Mouse (Mus musculus): Measurements from ENCODE around the gene Lgals4. TPM values are rescaled to one million over a fixed set of nuclear protein-coding genes. Genes with fewer than 3 reads are reported as not detected.
"Not testable (repeated sequence)": the region's sequence is repeated elsewhere in the genome, so short reads cannot be mapped to it uniquely, and the experiment has no call there.

Gene Lgals4
- polyA plus RNA-seq, 1 experiment from 2014 or later, result 4.8 TPM

DNA sequence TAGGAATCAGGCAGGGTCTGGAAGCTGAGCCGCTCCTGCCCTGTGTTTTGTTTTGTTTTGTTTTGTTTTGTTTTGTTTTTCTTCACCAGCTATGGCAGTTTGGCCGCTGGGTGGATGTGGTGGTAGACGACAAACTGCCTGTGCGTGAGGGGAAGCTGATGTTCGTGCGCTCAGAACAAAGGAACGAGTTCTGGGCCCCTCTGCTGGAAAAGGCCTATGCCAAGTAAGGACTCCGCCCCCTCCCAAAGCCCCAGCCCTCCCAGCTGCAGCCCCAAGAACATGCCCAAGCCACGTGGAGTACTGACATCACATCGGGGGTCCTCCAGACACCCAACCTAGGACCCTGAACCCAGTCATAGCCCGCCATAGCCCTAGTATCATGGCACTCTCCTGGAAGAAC lies 49.4 kb downstream of the Lgals4 start:
- no peak for ATAC-seq (ENCODE audit: insufficient number of reproducible peaks, insufficient read depth, low FRiP score, low read depth)

DNA sequence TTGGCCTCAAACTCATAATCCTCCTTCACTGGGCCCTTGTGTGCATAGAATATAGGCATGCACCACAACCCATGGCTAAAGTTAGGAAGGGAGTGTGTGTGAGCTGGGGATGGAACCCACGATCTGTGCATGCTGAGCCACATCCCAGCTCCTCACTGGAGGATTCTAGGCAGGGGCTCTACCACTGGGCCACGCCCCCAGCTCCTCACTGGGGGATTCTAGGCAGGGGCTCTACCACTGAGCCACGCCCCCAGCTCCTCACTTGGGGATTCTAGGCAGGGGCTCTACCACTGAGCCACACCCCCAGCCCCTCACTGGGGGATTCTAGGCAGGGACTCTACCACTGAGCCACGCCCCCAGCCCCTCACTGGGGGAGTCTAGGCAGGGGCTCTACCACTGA lies 50.0 kb downstream of the Lgals4 start:
- H3K9ac ChIP-seq (ENCODE audit: low read length); ATAC-seq (ENCODE audit: insufficient number of reproducible peaks, insufficient read depth, low FRiP score, low read depth); H3K4me2 ChIP-seq (ENCODE audit: low read length); H3K9me3 ChIP-seq (ENCODE audit: control insufficient read depth, low read length); H3K27ac ChIP-seq (replicated peaks in 1 of 2; ENCODE audit: control insufficient read depth in 1 of 2, insufficient read depth in 1 of 2, low read depth in 2 of 2, low read length in 2 of 2); H3K4me1 ChIP-seq (ENCODE audit: control insufficient read depth in 2 of 2, insufficient read depth in 2 of 2, low read length in 2 of 2); H3K36me3 ChIP-seq (ENCODE audit: control insufficient read depth, insufficient read depth, low read length); H3K4me3 ChIP-seq (ENCODE audit: control insufficient read depth in 1 of 2, insufficient read depth in 1 of 2, low read depth in 1 of 2, low read length in 2 of 2): not testable (repeated sequence)
- H3K27me3 ChIP-seq (ENCODE audit: control insufficient read depth, insufficient read depth, low read length), result peaks cover 20% of the 10 kb centered on the region
- WGBS, result 72% methylated on average over 4 of the region's 4 CpGs

More for the DNA sequence above, 49.4 kb downstream of the Lgals4 start:
- Histone ChIP-seq H3K27me3 (ENCODE audit: control insufficient read depth, insufficient read depth, low read length) (peaks cover 15% of the 10 kb centered on the region), H3K9ac (ENCODE audit: low read length) (no peak overlapping the region), H3K4me1 (ENCODE audit: control insufficient read depth in 2 of 2, insufficient read depth in 2 of 2, low read length in 2 of 2) (no peaks in the 10 kb centered on the region; a peak in 1 of 4 replicates), H3K9me3 (ENCODE audit: control insufficient read depth, low read length) (no peaks in the 10 kb centered on the region), H3K4me2 (ENCODE audit: low read length) (no peak overlapping the region), H3K27ac (replicated peaks in 1 of 2; ENCODE audit: control insufficient read depth in 1 of 2, insufficient read depth in 1 of 2, low read depth in 2 of 2, low read length in 2 of 2) (no peak overlapping the region), H3K36me3 (ENCODE audit: control insufficient read depth, insufficient read depth, low read length) (no peaks in the 10 kb centered on the region), H3K4me3 (ENCODE audit: control insufficient read depth in 1 of 2, insufficient read depth in 1 of 2, low read depth in 1 of 2, low read length in 2 of 2) (no peak overlapping the region)
- 76% methylated on average over 11 of the region's 11 CpGs for WGBS

DNA sequence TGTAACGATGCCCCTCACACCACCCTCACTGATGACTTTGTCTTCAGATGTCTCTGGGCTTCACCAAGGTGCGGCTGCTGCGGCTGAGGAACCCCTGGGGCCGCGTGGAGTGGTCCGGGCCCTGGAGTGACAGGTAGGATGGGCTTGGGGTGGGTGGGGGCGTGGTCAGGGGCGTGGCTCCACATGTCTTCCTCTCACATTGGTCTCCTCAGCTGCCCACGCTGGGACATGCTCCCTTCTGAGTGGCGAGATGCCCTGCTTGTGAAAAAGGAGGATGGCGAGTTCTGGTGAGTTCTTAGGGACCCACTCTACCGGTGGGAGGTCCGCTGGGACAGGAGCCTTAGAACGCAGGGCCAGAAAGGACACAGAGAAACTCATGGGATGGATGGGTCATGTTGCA lies 52.8 kb downstream of the Lgals4 start:
- peaks cover 20% of the 10 kb centered on the region for H3K27me3 ChIP-seq (ENCODE audit: control insufficient read depth, insufficient read depth, low read length)
- no peak for ATAC-seq (ENCODE audit: insufficient number of reproducible peaks, insufficient read depth, low FRiP score, low read depth)
- no peak overlapping the region for H3K27ac ChIP-seq (replicated peaks in 1 of 2; ENCODE audit: control insufficient read depth in 1 of 2, insufficient read depth in 1 of 2, low read depth in 2 of 2, low read length in 2 of 2)
- WGBS, result 25% methylated on average over 14 of the region's 14 CpGs
- no peak overlapping the region for H3K4me3 ChIP-seq (ENCODE audit: control insufficient read depth in 1 of 2, insufficient read depth in 1 of 2, low read depth in 1 of 2, low read length in 2 of 2)
- H3K9me3 ChIP-seq (ENCODE audit: control insufficient read depth, low read length), result no peaks in the 10 kb centered on the region
- H3K4me2 ChIP-seq (ENCODE audit: low read length), result no peak overlapping the region
- no peak overlapping the region for H3K9ac ChIP-seq (ENCODE audit: low read length)
- peaks cover 13 to 16% of the 10 kb centered on the region in 2 experiments for H3K4me1 ChIP-seq (ENCODE audit: control insufficient read depth in 2 of 2, insufficient read depth in 2 of 2, low read length in 2 of 2)
- peaks cover 8% of the 10 kb centered on the region for H3K36me3 ChIP-seq (ENCODE audit: control insufficient read depth, insufficient read depth, low read length)

DNA sequence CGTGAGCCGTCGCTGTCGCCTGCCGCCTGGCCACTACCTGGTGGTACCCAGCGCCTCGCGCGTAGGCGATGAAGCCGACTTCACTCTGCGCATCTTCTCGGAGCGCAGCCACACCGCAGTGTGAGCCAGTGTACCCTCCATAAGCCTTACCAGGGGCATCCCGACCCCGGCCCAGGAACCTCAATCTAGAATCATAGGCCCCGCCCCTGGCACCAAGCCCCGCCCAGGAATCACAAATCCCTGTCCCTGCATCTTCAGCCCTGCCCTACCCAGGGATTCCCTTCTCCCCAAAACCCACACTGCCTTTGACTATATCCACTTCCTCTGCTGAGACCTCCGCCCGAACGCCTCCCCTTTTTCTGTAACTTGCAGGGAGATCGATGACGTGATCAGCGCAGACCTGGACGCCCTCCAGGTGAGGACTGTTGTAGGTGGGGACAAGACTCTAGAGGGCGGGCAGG lies 55.1 kb downstream of the Lgals4 start:
- H3K4me2 ChIP-seq (ENCODE audit: low read length), result peak overlapping the region; percentile 70

More for the DNA sequence above, 55.1 kb downstream of the Lgals4 start:
- Histone ChIP-seq H3K4me1 (ENCODE audit: control insufficient read depth in 2 of 2, insufficient read depth in 2 of 2, low read length in 2 of 2) (peaks cover 13 to 17% of the 10 kb centered on the region in 2 experiments), H3K27ac (replicated peaks in 1 of 2; ENCODE audit: control insufficient read depth in 1 of 2, insufficient read depth in 1 of 2, low read depth in 2 of 2, low read length in 2 of 2) (no peak overlapping the region), H3K4me3 (ENCODE audit: control insufficient read depth in 1 of 2, insufficient read depth in 1 of 2, low read depth in 1 of 2, low read length in 2 of 2) (peak overlapping the region; percentile 32 to 33), H3K36me3 (ENCODE audit: control insufficient read depth, insufficient read depth, low read length) (peaks cover 28% of the 10 kb centered on the region), H3K9me3 (ENCODE audit: control insufficient read depth, low read length) (no peaks in the 10 kb centered on the region), H3K27me3 (ENCODE audit: control insufficient read depth, insufficient read depth, low read length) (peaks cover 20% of the 10 kb centered on the region), H3K9ac (ENCODE audit: low read length) (peak overlapping the region; percentile 62)
- ATAC-seq (ENCODE audit: insufficient number of reproducible peaks, insufficient read depth, low FRiP score, low read depth), result no peak
- 2% methylated on average over 27 of the region's 27 CpGs for WGBS

Other genes with a start within 250 kb of the Lgals4 start
- 23.5 and 25.2 TPM in 2 replicates for gene Samd4b, start 235.7 kb upstream of the Lgals4 start, polyA plus RNA-seq (2014; fragmentation: Nextera tagmentation; extraction: Ambion mirVana)
- gene Pak4, start 235.7 kb upstream of the Lgals4 start, polyA plus RNA-seq (2014; fragmentation: Nextera tagmentation; extraction: Ambion mirVana), result 21.1 and 22.1 TPM in 2 replicates
- not detected in 2 replicates for gene Acp7, start 202.5 kb upstream of the Lgals4 start, polyA plus RNA-seq (2014; fragmentation: Nextera tagmentation; extraction: Ambion mirVana)
- 3.7 and 4.2 TPM in 2 replicates for gene Fbxo27, start 141.0 kb upstream of the Lgals4 start, polyA plus RNA-seq (2014; fragmentation: Nextera tagmentation; extraction: Ambion mirVana)
- 8.0 and 8.6 TPM in 2 replicates for gene Fbxo17, start 117.0 kb upstream of the Lgals4 start, polyA plus RNA-seq (2014; fragmentation: Nextera tagmentation; extraction: Ambion mirVana)
- gene Mrps12, start 92.0 kb upstream of the Lgals4 start, polyA plus RNA-seq (2014; fragmentation: Nextera tagmentation; extraction: Ambion mirVana), result 129 and 135 TPM in 2 replicates
- 18.8 and 20.3 TPM in 2 replicates for gene Sars2, start 91.9 kb upstream of the Lgals4 start, polyA plus RNA-seq (2014; fragmentation: Nextera tagmentation; extraction: Ambion mirVana)
- gene Ccer2, start 77.7 kb upstream of the Lgals4 start, polyA plus RNA-seq (2014; fragmentation: Nextera tagmentation; extraction: Ambion mirVana), result not detected in 2 replicates
- 56.4 and 57.7 TPM in 2 replicates for gene Sirt2, start 67.1 kb upstream of the Lgals4 start, polyA plus RNA-seq (2014; fragmentation: Nextera tagmentation; extraction: Ambion mirVana)
- gene Nfkbib, start 66.3 kb upstream of the Lgals4 start, polyA plus RNA-seq (2014; fragmentation: Nextera tagmentation; extraction: Ambion mirVana), result 25.7 and 29.5 TPM in 2 replicates
- 2.1 and 3.7 TPM in 2 replicates for gene Rinl, start 44.9 kb upstream of the Lgals4 start, polyA plus RNA-seq (2014; fragmentation: Nextera tagmentation; extraction: Ambion mirVana)
- 151 and 155 TPM in 2 replicates for gene Hnrnpl, start 25.3 kb upstream of the Lgals4 start, polyA plus RNA-seq (2014; fragmentation: Nextera tagmentation; extraction: Ambion mirVana)
- 252 and 254 TPM in 2 replicates for gene Ech1, start 8.6 kb upstream of the Lgals4 start, polyA plus RNA-seq (2014; fragmentation: Nextera tagmentation; extraction: Ambion mirVana)
- 1.3 and 2.6 TPM in 2 replicates for gene Lgals7, start 30.0 kb downstream of the Lgals4 start, polyA plus RNA-seq (2014; fragmentation: Nextera tagmentation; extraction: Ambion mirVana)
- gene Capn12, start 47.6 kb downstream of the Lgals4 start, polyA plus RNA-seq (2014; fragmentation: Nextera tagmentation; extraction: Ambion mirVana), result 0.27 and 0.46 TPM in 2 replicates
- 221 and 228 TPM in 2 replicates for gene Actn4, start 128.5 kb downstream of the Lgals4 start, polyA plus RNA-seq (2014; fragmentation: Nextera tagmentation; extraction: Ambion mirVana)
- gene Eif3k, start 148.0 kb downstream of the Lgals4 start, polyA plus RNA-seq (2014; fragmentation: Nextera tagmentation; extraction: Ambion mirVana), result 286 and 319 TPM in 2 replicates
- 2.8 and 3.3 TPM in 2 replicates for gene Map4k1, start 148.2 kb downstream of the Lgals4 start, polyA plus RNA-seq (2014; fragmentation: Nextera tagmentation; extraction: Ambion mirVana)

All from heart, embryonic 14.5 days (tissue).